Mouse (Mus musculus) C2C12 (cell line): ENCODE data around the gene Creg1. TPM values are rescaled to one million over a fixed set of nuclear protein-coding genes. Genes with fewer than 3 reads are reported as not detected.

Experiments used
- H3K27me3 ChIP-seq: one replicate; pipeline ENCODE4 v1.6.1; 2011; ENCODE audit not compliant: control insufficient read depth, insufficient read depth, insufficient read length
- H3K36me3 ChIP-seq: one replicate; pipeline ENCODE4 v1.6.1; 2011; ENCODE audit not compliant: control insufficient read depth, insufficient read depth
- H3K4me3 ChIP-seq: one replicate; pipeline ENCODE4 v1.5.1; 2011; ENCODE audit warnings: mild to moderate bottlenecking, control low read depth; ENCODE audit not compliant: poor library complexity, insufficient read depth, severe bottlenecking
- H3K79me2 ChIP-seq: one replicate; pipeline ENCODE4 v1.6.1; 2011; ENCODE audit not compliant: control insufficient read depth, insufficient read depth
- H3K79me3 ChIP-seq: one replicate; pipeline ENCODE4 v1.6.1; 2011; ENCODE audit warnings: low read depth, control low read depth
- H3ac ChIP-seq: one replicate; pipeline ENCODE3; 2011; ENCODE audit warnings: low read depth; ENCODE audit not compliant: control insufficient read depth, insufficient read length
- CEBPB ChIP-seq: IDR thresholded peaks from one replicate; pipeline ENCODE4 v1.6.1; 2011; ENCODE audit warnings: low read depth, mild to moderate bottlenecking, control low read depth, moderate library complexity
- CTCF ChIP-seq: IDR thresholded peaks from one replicate; pipeline ENCODE4 v1.5.1; 2011; ENCODE audit not compliant: control insufficient read depth, insufficient read depth, insufficient read length
- FOSL1 ChIP-seq: IDR thresholded peaks from one replicate; pipeline ENCODE4 v1.8.0; 2011; ENCODE audit warnings: mild to moderate bottlenecking, low read length; ENCODE audit not compliant: poor library complexity, insufficient read depth, severe bottlenecking
- MAX ChIP-seq: IDR thresholded peaks from one replicate; pipeline ENCODE4 v1.6.1; 2011; ENCODE audit warnings: mild to moderate bottlenecking, control low read depth
- MYOD1 ChIP-seq: IDR thresholded peaks from one replicate; pipeline ENCODE4 v1.6.1; 2011; ENCODE audit warnings: low read depth; ENCODE audit not compliant: control insufficient read depth, insufficient read length
- MYOG ChIP-seq: IDR thresholded peaks from one replicate; pipeline ENCODE4 v1.6.1; 2011; ENCODE audit not compliant: control insufficient read depth, insufficient read length; ENCODE audit errors: extremely low read depth
- USF1 ChIP-seq: IDR thresholded peaks from one replicate; pipeline ENCODE4 v1.6.1; 2011; ENCODE audit warnings: low read depth, mild to moderate bottlenecking, control low read depth, moderate library complexity
- polyA plus RNA-seq: library from polyadenylated mRNA; unstranded; fragments of >200 nt; fragmentation: generic; extraction: Trizol; gene quantifications from one replicate; pipeline ENCODE4 v1.2.1, GENCODE M21; 2012; ENCODE audit warnings: missing spikeins

Gene Creg1
- polyA plus RNA-seq, 1 experiment: 21.2 TPM

DNA sequence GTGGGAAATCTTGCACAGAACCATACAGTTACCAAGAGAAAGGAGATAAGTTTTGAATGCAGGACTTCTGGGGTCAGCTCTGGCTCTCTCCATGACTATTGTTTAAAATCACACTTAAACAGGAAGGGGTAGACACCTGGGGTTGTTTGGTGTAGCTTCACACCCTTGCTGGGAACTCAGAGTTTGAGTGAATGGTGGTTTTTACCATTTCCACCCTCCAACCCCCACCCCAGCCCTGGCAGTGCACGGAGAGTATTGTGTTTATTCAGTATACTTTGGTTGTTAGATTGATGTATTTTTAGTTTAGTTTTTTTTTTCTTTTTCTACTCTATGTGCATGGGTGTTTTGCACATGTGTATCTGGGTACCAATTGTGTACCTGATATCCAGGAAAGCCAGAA lies 33.4 kb upstream of the Creg1 start:
- TF ChIP-seq MAX (no peak), FOSL1 (no peak), USF1 (no peak), CTCF (no peak), MYOG (no peak), CEBPB (no peak), MYOD1 (no peak)
- Histone ChIP-seq H3K27me3 (peaks cover 23% of the 10 kb centered on the region), H3ac (no peak overlapping the region), H3K4me3 (no peak overlapping the region), H3K79me2 (no peaks in the 10 kb centered on the region), H3K79me3 (no peaks in the 10 kb centered on the region), H3K36me3 (no peaks in the 10 kb centered on the region)

DNA sequence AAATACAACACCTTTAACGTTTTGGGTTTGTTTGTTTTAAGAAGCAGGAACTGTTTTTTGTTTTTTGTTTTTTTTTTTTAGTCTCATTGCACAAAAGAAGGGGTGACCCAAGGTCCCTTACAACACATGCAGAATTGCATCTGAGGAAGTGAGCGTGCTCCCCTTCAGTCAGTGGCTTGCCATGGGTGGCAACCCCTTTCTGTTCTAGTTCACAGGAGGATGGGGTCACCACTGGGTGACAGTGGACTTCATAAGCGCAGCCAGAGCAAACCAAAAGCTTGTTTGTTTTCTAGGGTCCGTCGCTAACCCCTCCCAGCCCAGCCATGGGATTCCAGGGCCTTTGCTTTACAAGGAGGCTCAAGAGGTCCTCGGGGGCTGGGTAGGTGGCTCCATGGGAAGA lies 32.0 kb upstream of the Creg1 start:
- Histone ChIP-seq H3K36me3 (no peaks in the 10 kb centered on the region), H3ac (no peak overlapping the region), H3K4me3 (no peak overlapping the region), H3K79me2 (no peaks in the 10 kb centered on the region), H3K79me3 (no peaks in the 10 kb centered on the region), H3K27me3 (peaks cover 22% of the 10 kb centered on the region)
- no peak for TF ChIP-seq MYOG
- TF ChIP-seq USF1: no peak
- TF ChIP-seq MAX: no peak
- TF ChIP-seq CEBPB: no peak
- TF ChIP-seq FOSL1: no peak
- no peak for TF ChIP-seq CTCF
- TF ChIP-seq MYOD1: no peak

DNA sequence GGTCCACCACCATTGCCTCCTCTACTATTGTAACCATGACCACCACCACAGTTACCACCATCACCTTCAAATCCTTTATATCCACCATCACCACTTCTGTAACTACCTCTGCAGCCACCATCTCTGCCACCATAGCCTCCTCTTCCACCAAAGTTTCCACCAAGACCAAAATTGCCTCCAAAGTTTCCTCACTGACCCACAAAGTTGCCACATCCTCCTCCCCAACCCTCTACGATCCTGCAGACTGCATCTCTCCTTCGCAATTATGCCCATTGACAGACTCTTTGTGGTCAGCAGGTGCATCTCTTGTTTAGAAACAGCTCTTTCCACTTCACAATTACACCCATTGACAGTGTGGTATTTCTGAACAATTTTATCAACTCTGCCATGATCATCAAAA lies 28.7 kb upstream of the Creg1 start:
- no peaks in the 10 kb centered on the region for H3K36me3 ChIP-seq
- no peaks in the 10 kb centered on the region for H3K79me3 ChIP-seq
- no peak overlapping the region for H3ac ChIP-seq
- no peaks in the 10 kb centered on the region for H3K79me2 ChIP-seq
- H3K27me3 ChIP-seq: peaks cover 26% of the 10 kb centered on the region
- TF ChIP-seq MYOG: no peak
- no peak for TF ChIP-seq MAX
- TF ChIP-seq CEBPB: no peak
- TF ChIP-seq CTCF: no peak
- no peak for TF ChIP-seq FOSL1
- TF ChIP-seq MYOD1: no peak
- TF ChIP-seq USF1: no peak
- no peak overlapping the region for H3K4me3 ChIP-seq

DNA sequence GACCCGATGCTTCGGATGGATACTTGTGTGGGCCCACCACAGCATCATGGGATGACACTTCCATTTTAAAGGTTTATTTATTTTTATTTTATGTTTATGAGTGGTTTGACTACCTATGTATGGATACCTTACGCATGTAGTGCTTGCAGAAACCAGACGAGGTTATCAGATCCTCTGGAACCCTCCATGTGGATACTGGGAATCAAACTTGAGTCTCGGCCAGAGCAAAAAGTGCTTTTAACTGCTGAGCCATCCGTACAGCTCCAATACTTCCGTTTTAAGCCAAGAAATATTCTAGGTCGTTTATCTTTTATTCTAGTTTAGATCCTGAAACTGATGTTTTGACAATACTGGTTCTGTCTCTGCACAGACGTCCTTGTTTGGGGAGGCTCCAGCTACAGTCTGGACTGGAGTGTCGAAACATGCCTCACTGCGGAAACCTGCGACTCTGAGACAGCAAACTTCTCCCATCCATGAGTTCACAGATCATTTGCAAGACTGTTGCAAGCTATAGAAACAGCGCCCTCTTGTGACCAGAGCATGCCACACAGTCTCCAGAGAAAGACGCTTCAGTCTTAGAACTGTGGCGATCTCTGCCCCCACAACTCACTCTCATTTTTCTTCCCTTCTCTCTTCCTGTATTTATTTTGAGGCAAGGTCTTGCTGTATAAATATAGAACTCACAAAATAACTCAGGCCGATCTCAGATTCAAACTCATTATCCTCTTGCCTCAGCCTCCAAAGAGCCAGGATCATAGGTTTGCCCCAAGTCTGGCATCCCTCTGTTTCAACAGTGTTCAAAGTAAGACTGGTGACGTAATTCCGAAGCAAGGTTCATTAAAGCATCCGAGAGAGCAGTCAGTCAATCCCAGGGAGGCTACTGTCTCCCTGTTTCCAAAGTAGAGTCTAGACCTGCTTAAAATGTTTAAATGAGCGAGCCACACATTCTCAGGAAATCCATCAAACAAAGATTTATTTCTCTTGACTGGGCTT lies 27.4 kb upstream of the Creg1 start:
- no peak for TF ChIP-seq MYOG
- TF ChIP-seq USF1: no peak
- no peak for TF ChIP-seq FOSL1
- peak; percentile 69 for TF ChIP-seq CTCF
- no peak overlapping the region for H3ac ChIP-seq
- H3K79me3 ChIP-seq: no peaks in the 10 kb centered on the region
- H3K36me3 ChIP-seq: no peaks in the 10 kb centered on the region
- no peaks in the 10 kb centered on the region for H3K79me2 ChIP-seq
- no peak overlapping the region for H3K4me3 ChIP-seq
- H3K27me3 ChIP-seq: peaks cover 26% of the 10 kb centered on the region

DNA sequence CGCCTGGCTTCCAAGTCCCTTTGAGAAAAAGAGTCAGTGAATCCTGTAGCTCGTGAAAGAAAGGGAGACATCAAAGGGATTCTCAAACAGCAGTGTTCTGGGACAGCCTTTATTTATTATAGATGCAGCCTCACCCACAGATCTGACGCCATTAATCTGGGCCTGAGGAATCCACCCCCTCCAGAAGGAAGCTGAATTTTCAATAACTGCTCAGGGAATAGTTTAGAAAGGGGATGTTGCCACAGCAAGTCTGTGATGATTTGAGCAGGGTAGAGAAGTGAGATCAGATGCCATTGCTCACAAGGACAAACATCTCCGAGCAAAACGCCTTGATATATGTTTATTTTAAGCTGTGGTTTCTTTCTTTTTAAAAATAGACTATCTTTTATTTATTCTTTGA lies 26.1 kb upstream of the Creg1 start:
- no peaks in the 10 kb centered on the region for H3K36me3 ChIP-seq
- no peak overlapping the region for H3K4me3 ChIP-seq
- TF ChIP-seq CEBPB (no peak), MYOG (no peak), FOSL1 (no peak), MYOD1 (no peak), CTCF (no peak), USF1 (no peak), MAX (no peak)
- H3K79me3 ChIP-seq: no peaks in the 10 kb centered on the region
- no peaks in the 10 kb centered on the region for H3K79me2 ChIP-seq
- no peak overlapping the region for H3ac ChIP-seq
- H3K27me3 ChIP-seq: peaks cover 22% of the 10 kb centered on the region
